Mouse (Mus musculus) common myeloid progenitor, adult 5-6 weeks (primary cell): ENCODE data around the gene Echdc3. TPM values are rescaled to one million over a fixed set of nuclear protein-coding genes. Genes with fewer than 3 reads are reported as not detected.

Experiments
- total RNA-seq: library from RNA; stranded (forward); fragments of 200-1000, 187-1606 nt; gene quantifications from 2 replicates; pipeline ENCODE4 v1.2.3, GENCODE M21; 2017

Echdc3 gene
- total RNA-seq, 1 experiment from 2014 or later: 0.78 TPM

Other genes with a start within 250 kb of the Echdc3 start
- gene Proser2, start 82.8 kb downstream of the Echdc3 start, total RNA-seq: 0.64 and 1.0 TPM in 2 replicates
- gene Usp6nl, start 109.6 kb upstream of the Echdc3 start, total RNA-seq: 14.2 and 24.0 TPM in 2 replicates